Mouse (Mus musculus) stomach, adult 2 months (tissue): ENCODE measurements around the gene Gm45233. TPM values are rescaled to one million over a fixed set of nuclear protein-coding genes. Genes with fewer than 3 reads are reported as not detected.

Experiments
- polyA plus RNA-seq: library from polyadenylated mRNA; depleted of rRNA; stranded (reverse); fragments of >200 nt; gene quantifications from 2 replicates; pipeline ENCODE4 v1.2.3, GENCODE M21; 2012; rRNA removed

The Gm45233 gene
- 0.40 and 0.47 TPM in 2 replicates for polyA plus RNA-seq

GRCm38 (mm10) chr7:43443917-43444293 is at the start of gene Gm45233, which contains the start of gene Etfb:
Gm45233 (plus strand) TSS chr7:43444128.
Etfb (plus strand) TSS chr7:43444083.

DNA sequence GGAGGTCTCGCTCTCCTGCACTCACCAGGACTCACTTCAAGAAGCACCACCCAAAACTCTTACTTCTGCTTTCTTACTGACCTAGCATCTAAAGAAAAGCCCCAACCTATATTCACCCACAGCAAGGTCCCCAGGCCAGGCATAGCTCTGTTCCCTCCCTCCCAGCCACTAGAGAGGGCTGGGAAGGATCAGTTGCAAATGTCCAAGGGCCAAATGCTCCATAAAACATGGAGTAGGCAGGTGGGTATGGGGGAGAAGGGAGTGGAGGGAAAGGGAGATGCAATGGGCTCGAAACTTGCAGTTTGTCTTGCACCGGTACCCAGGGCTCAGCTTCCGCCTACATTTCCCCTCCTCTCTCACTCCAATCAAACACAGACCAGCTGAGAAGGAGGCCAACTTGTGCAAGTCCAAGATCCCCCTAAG is 35.8 kb upstream of the Gm45233 start, which contains the start of gene Siglecg:
Gene Siglecg, plus strand, starts transcription at position 74 of the 423 bp plus-strand sequence.

DNA sequence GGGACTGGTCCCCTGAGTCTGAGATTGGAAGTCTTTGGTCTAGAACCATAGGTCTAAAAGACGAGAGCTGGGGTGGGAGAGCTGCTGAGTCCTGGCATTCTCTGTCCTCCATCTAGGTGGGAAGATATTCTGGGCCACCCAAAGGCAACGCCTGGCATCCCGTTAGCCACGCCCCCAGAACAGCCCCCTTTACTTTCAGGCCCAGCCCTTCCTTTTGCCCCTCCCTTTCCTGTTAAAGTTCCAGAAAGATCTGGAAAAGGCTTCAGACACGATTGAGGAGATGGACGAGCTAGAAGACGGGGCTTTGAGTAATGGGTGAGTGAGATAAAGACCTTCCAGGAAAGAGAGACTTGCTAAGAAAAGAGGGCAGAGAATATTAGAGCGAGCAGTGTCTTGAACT is 16.5 kb upstream of the Gm45233 start, which contains the start of gene Lim2:
Gene Lim2, plus strand, starts transcription at position 265 of the 400 bp plus-strand sequence.

GRCm38 (mm10) chr7:43436341-43437255 is 7.3 kb upstream of the Gm45233 start, which contains the start of gene Nkg7:
Nkg7 (plus strand) TSS chr7:43437073.

GRCm38 (mm10) chr7:43440482-43440881 is 3.4 kb upstream of the Gm45233 start, which contains the start of gene Cldnd2:
Cldnd2 (plus strand) TSS chr7:43440782.

GRCm38 (mm10) chr7:43462851-43463250 is 18.9 kb downstream of the Gm45233 start, which contains the start of gene Vsig10l:
Vsig10l (plus strand) TSS chr7:43463151.

GRCm38 (mm10) chr7:43489631-43490125 is 45.8 kb downstream of the Gm45233 start, which contains the start of gene Iglon5:
Iglon5 (minus strand) TSS chr7:43490075.

Other genes starting within 250 kb of the Gm45233 start
- gene Zfp715, start 130.8 kb upstream of the Gm45233 start, polyA plus RNA-seq = 0.30 and 0.62 TPM in 2 replicates
- gene Siglecf, start 92.8 kb upstream of the Gm45233 start, polyA plus RNA-seq = 1.4 and 1.7 TPM in 2 replicates
- 1.7 and 2.9 TPM in 2 replicates for gene Siglecg, start 35.9 kb upstream of the Gm45233 start, polyA plus RNA-seq
- not detected in 2 replicates for gene Lim2, start 16.5 kb upstream of the Gm45233 start, polyA plus RNA-seq
- 0.75 and 1.7 TPM in 2 replicates for gene Nkg7, start 7.1 kb upstream of the Gm45233 start, polyA plus RNA-seq
- gene Cldnd2, start 3.3 kb upstream of the Gm45233 start, polyA plus RNA-seq = not detected in 2 replicates
- 21.8 and 22.9 TPM in 2 replicates for gene Etfb, start within 50 bp of the Gm45233 start, polyA plus RNA-seq
- gene Vsig10l, start 19.0 kb downstream of the Gm45233 start, polyA plus RNA-seq = 18.5 and 34.7 TPM in 2 replicates
- gene Iglon5, start 45.9 kb downstream of the Gm45233 start, polyA plus RNA-seq = 3.7 and 4.2 TPM in 2 replicates
- not detected in 2 replicates for gene 4931406B18Rik, start 61.8 kb downstream of the Gm45233 start, polyA plus RNA-seq
- 2.5 and 2.8 TPM in 2 replicates for gene Cd33, start 100.3 kb downstream of the Gm45233 start, polyA plus RNA-seq
- gene Zfp658, start 118.1 kb downstream of the Gm45233 start, polyA plus RNA-seq = 0.17 and 0.19 TPM in 2 replicates
- gene Zfp719, start 135.5 kb downstream of the Gm45233 start, polyA plus RNA-seq = 0.06 and 0.27 TPM in 2 replicates
- gene Zfp819, start 163.0 kb downstream of the Gm45233 start, polyA plus RNA-seq = not detected in 2 replicates
- 0.05 TPM in 1 of 2 replicates, not detected in the other for gene Ceacam18, start 190.6 kb downstream of the Gm45233 start, polyA plus RNA-seq
- gene Siglece, start 216.0 kb downstream of the Gm45233 start, polyA plus RNA-seq = 0.71 and 1.8 TPM in 2 replicates
- gene Ctu1, start 227.9 kb downstream of the Gm45233 start, polyA plus RNA-seq = 7.3 and 10.5 TPM in 2 replicates
- gene Klk14, start 246.3 kb downstream of the Gm45233 start, polyA plus RNA-seq = 8.7 and 11.1 TPM in 2 replicates